In genomic region chr11:55469048-55469843, GRCm38 (mm10) we compare ENCODE assay signal across 8 mouse cellular contexts. TPM values are rescaled to one million over a fixed set of nuclear protein-coding genes. Genes with fewer than 3 reads are reported as not detected.
DNase-seq lines count a peak whose midpoint lies in the region; ATAC-seq and TF ChIP-seq lines count a peak whose summit lies in the region.

Gene G3bp1, plus strand, starts transcription at chr11:55469685.

- peaks cover 6% of the 10 kb centered on the region; the same call in 1 of the 2 replicates for H3K4me1 ChIP-seq in cortical plate, adult 2 months (ENCODE audit: control insufficient read depth, insufficient read depth, low read length)
- peaks cover 44% of the 10 kb centered on the region for H3K4me1 ChIP-seq in megakaryocyte, embryonic 14.5 days

- H3K27me3 ChIP-seq in megakaryocyte, embryonic 14.5 days (replicated peaks) = no peaks in the 10 kb centered on the region

- no peaks in the 10 kb centered on the region for H3K9me3 ChIP-seq in megakaryocyte, embryonic 14.5 days

- H3K4me3 ChIP-seq in cortical plate, adult 2 months (ENCODE audit: insufficient read depth, low read length) = peak within 1 kb of the TSS; percentile 97
- peak within 1 kb of the TSS; percentile 98 for H3K4me3 ChIP-seq in megakaryocyte, embryonic 14.5 days (replicated peaks)

- peak within 1 kb of the TSS; percentile 66 for H3K27ac ChIP-seq in cortical plate, adult 2 months (ENCODE audit: insufficient read depth, low read length)

- peaks cover 10% of the 10 kb centered on the region for H3K36me3 ChIP-seq in megakaryocyte, embryonic 14.5 days (replicated peaks; ENCODE audit: low read length)

- DNase-seq in gastrocnemius, adult 8-10 months (ENCODE audit: low spot score in 2 of 2) = peak; percentile 100
- DNase-seq in hindlimb bud, embryonic 11.5 days (ENCODE audit: extremely low spot score, low read depth, low spot score) = peak; percentile 98
- peak; percentile 99 to 100 for DNase-seq in left cerebral cortex, adult 8-10 months (ENCODE audit: low spot score in 2 of 2)
- DNase-seq in right cerebral cortex, postnatal 10 days (ENCODE audit: low spot score in 2 of 2) = peak; percentile 100
- peak; percentile 95 for DNase-seq in urinary bladder, postnatal 25 days (ENCODE audit: low spot score)

- no peak for TF ChIP-seq CTCF in cortical plate, adult 2 months (IDR thresholded peaks at IDR 0.05; ENCODE audit: extremely low read depth, insufficient read depth, low read length)

- peak; percentile 98 for TF ChIP-seq POLR2A in cortical plate, adult 2 months (IDR thresholded peaks at IDR 0.05; ENCODE audit: extremely low read depth, insufficient read depth, low read length)

- peak; percentile 91 for ATAC-seq in activated CD4-positive, CD25-positive, alpha-beta regulatory T cell, adult 4 months

RNA-seq across cellular contexts. Expression of gene G3bp1, which starts in this region (rescaled TPM):
- 10 to 100 TPM; 62.4 to 65.3 TPM for polyA plus RNA-seq in activated CD4-positive, CD25-positive, alpha-beta regulatory T cell, adult 4 months (2017; shearing (Covaris generic))
- polyA plus RNA-seq in cortical plate, adult 2 months (2012; rRNA removed) = 23.5 and 23.7 TPM in 2 replicates
- total RNA-seq in gastrocnemius, adult 8-10 months (2022) = 10 to 100 TPM; 57.3 to 63.3 (median 62.0) TPM
- 10 to 100 TPM; 31.9 to 33.7 (median 32.1) TPM for total RNA-seq in left cerebral cortex, adult 8-10 months (2022)
- polyA plus RNA-seq in megakaryocyte, embryonic 14.5 days (2012; ENCODE audit: insufficient read depth, low replicate concordance) = 12.3 and 44.5 TPM in 2 replicates

Comparison
In these comparisons a context has a peak if more than half of its experiments do, and no peak if none do; other contexts are left out.
1. Peak in every context shown above with its lines: DNase-seq, ATAC-seq, H3K4me3 ChIP-seq and H3K27ac ChIP-seq.